Mouse (Mus musculus) left cerebral cortex, adult 6 months (tissue): Measurements from ENCODE around the gene Jtb. TPM values are rescaled to one million over a fixed set of nuclear protein-coding genes. Genes with fewer than 3 reads are reported as not detected.

Experiments used
- long read RNA-seq, 2 experiments: library from polyadenylated mRNA; unstranded; transcript quantifications; one replicate each; pipeline ENCODE4 v2.0.0; 2019 to 2020
- polyA plus RNA-seq: library from polyadenylated mRNA; unstranded; fragments of <200 nt; fragmentation: Nextera tagmentation; gene quantifications from 2 replicates; pipeline ENCODE4 v1.2.3, GENCODE M21; 2021

Gene Jtb
- 86.5 and 88.1 TPM in 2 replicates for polyA plus RNA-seq
- long read RNA-seq, experiment 1, transcript Jtb-201 (5 exons, 1,101 nt): major isoform, 70 of 96 reads
- long read RNA-seq, experiment 1, partial matches to known transcripts: 8 of 96 reads
- long read RNA-seq, experiment 1, other reads (novel, unspliced or antisense): 16 of 96 reads
- long read RNA-seq, experiment 2, transcript Jtb-201 (5 exons, 1,101 nt): major isoform, 84 of 91 reads
- long read RNA-seq, experiment 2, partial matches to known transcripts: 5 of 91 reads
- long read RNA-seq, experiment 2, other reads (novel, unspliced or antisense): 1 of 91 reads

GRCm38 (mm10) chr3:90231507-90232333 lies at the start of gene Jtb:
TSS of gene Jtb (plus strand) at chr3:90231597.

DNA sequence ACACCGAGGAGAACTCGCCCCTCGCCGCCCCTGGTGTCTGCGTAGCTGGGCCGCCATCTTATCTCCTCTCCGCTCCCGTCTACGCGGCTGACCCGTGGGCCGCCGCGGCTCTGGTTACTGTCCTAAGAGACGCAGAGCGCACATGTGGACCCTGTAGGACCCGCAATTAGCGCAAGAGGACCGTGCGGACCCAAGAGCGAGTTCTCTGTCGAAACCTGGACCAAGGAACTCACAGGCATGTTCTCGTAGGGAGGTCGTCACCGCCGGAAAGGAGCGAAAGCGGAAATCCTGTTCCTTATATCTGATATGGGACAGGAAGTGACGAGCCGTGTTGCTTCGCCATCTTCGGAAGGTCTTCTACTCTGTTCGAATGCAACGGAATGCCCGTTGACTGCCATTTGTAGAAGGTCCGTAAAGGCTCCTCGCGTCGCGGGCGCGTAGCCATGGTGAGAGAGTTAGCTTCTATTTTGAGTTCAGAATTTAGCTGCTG lies 18.0 kb upstream of the Jtb start, which contains the start of the genes Rps27 and Rab13:
Gene Rps27, minus strand, starts transcription at position 275 of the 490 bp plus-strand sequence.
Gene Rab13, plus strand, starts transcription at position 319 of the 490 bp plus-strand sequence.

DNA sequence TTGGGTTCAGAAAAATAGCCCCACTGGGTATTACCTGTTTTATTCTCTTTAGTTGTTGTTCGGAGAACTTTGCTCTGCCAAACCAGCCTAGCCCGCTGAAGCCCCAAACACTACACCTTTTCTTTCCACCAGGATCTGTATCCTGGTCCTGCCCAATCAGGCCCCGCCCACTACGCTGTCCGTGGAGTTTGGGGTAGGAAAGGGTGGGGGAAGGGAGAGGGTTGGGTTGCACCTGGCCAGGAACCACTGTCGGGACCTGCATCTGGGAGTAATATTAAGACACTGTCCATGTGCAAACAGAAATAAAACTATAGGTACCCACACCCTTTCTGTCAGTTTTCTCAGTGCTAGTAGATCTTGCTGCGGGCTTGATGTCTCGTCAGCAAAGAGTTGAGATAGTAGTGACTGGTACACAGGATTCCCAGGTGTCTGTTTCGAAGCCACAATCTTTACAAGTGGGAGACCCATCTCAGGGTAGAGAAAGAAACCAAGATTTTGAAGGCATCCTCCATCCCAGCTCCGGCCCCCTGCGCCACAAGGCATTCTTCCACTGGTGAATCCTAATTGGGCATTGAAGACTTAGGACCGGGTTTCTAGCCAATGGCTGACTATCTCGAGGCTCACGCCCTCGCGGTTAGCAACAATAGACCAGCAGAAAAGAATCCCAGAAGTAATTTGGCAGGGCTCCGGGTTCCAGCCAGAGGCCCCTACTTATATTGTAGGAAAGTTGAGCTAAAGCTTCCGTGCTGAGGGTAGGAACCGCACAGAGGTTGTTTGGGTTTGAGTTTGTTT lies 11.8 kb downstream of the Jtb start, which contains the start of gene Creb3l4:
Gene Creb3l4, minus strand, starts transcription at position 529 of the 792 bp plus-strand sequence.

DNA sequence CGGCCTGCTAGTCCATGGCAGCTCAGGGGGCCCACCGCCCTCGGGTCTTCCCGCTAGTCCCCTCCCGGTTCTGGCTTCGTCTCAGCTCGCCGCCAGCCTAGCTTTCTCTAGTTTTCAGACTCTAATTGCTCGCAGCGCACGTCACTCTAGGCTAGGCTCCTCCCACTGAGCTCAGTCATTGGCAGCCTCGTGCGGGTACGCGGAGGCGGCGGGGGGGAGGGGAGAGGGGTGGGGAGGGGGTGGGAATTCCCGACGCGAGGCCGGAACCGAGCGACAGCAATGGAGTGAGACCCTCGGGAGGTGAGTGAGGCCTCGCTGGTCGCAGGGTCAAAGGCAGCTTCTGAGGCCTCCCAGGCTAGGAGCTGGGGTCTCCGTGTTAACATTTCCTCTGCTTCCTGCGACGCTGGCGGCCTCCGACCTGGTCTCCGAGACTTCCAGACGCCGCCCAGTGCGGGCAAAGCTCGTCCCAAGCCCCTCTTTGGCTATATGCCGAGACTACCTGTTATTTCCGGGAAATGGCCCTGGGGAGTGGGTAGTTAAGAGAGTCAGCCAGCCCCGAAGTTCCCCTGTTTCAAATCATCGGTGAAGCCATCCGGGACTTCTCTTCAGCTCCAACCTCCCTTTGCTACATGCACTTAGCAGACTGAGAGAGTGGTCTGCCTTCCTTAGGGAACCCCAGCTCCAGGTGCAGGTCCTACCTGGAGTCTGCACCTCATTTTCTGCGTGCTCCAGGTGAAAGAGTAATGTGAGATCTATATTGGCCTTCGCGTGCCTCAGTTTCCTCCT lies 16.8 kb downstream of the Jtb start, which contains the start of gene Slc39a1:
Gene Slc39a1, plus strand, starts transcription at position 213 of the 786 bp plus-strand sequence.

DNA sequence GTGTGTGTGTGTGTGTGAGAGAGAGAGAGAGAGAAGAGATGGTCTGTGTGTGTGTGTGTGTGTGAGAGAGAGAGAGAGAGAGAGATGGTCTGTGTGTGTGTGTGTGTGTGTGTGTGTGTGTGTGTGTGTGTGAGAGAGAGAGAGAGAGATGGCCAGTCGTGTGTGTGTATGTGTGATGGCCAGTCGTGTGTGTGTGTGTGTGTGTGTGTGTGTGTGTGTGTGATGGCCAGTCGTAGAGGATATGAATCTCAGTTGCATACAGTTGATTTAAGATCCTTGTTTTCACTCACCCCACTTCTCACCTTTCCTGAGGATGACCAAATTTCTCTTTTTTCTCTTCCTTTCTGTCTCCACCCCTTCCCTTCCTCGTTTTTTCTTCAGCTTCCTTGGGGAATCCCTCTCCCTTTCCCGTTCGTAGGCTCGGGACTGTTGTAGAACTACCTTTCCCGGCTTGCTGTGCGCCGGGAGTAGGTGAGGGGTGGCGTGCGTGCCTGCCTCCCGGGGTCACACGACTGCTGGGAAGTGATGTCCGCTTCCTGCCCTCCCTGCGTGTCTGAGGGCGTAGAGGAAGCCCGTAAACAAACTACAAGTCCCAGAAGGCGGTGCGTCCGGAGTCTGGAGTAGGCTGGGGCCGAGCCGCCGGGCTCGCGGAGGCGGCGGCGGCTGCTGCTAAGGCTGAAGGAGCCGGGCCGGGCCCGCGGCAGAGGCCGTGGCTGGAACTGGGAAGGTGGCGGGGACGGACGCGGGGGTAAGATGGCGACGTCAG lies 22.4 kb downstream of the Jtb start, which contains the start of gene Crtc2:
Gene Crtc2, plus strand, starts transcription at position 511 of the 766 bp plus-strand sequence.

DNA sequence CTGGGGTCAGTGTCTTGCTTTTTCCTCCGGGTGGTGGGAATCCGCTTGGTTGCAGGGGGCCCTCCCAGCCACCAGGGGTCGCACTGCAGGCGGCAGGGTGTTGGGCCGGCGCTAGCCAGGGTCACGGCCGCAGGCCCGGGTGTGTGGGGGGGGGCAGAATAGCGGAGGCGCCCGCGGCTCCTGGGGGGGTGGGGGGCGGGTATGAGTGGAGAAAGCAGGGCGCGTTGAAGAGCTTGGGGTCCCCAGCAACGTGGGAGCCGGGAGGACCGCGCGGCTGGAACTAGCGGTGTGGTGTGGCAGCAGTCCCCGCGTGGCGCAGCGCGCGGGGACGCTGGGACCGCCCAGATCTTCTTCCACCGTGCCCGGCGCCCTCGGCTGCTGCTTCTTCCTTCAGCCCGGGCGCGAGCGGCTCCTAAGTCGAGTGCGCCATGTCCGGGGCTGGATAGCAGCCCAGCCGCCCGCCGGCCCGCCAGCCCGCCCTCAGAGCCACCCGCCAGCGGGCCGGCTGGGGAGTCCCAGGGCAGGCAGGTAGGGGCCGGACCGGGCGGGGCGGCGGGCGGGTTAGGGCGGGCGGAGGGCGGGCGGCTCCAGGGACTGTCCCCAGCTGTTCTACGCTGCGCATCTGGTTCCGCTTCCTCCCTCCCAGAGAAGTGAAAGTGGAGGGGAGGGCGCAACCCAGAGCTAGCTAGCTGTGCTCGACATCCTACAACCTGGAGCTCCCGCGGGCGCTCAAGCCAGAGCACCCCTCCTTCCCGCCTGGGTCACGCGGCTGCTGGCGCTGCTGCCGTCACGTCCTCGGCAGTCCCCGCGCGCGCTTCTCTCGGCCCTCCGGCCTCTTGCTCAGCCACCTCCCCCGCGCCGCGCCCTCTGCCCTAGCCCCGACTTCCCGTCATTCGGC lies 33.9 kb downstream of the Jtb start, which contains the start of gene Dennd4b:
Gene Dennd4b, plus strand, starts transcription at position 152 of the 898 bp plus-strand sequence.

Other genes with a start within 250 kb of the Jtb start
- gene Hax1, start 232.8 kb upstream of the Jtb start, polyA plus RNA-seq: 105 and 114 TPM in 2 replicates
- 379 and 544 TPM in 2 replicates for gene 4933434E20Rik, start 180.0 kb upstream of the Jtb start, polyA plus RNA-seq
- 76.5 and 86.2 TPM in 2 replicates for gene Ubap2l, start 179.0 kb upstream of the Jtb start, polyA plus RNA-seq
- gene Tpm3, start 158.9 kb upstream of the Jtb start, polyA plus RNA-seq: 166 and 186 TPM in 2 replicates
- 0.04 TPM in 1 of 2 replicates, not detected in the other for gene Nup210l, start 127.5 kb upstream of the Jtb start, polyA plus RNA-seq
- gene Rps27, start 17.9 kb upstream of the Jtb start, polyA plus RNA-seq: 2,956 and 3,020 TPM in 2 replicates
- 7.3 and 9.6 TPM in 2 replicates for gene Rab13, start 17.9 kb upstream of the Jtb start, polyA plus RNA-seq
- 0.34 and 0.60 TPM in 2 replicates for gene Creb3l4, start 11.9 kb downstream of the Jtb start, polyA plus RNA-seq
- 91.9 and 104 TPM in 2 replicates for gene Slc39a1, start 16.6 kb downstream of the Jtb start, polyA plus RNA-seq
- gene Crtc2, start 22.6 kb downstream of the Jtb start, polyA plus RNA-seq: 9.5 and 15.9 TPM in 2 replicates
- 6.2 and 6.9 TPM in 2 replicates for gene Dennd4b, start 33.6 kb downstream of the Jtb start, polyA plus RNA-seq
- 9.9 and 10.3 TPM in 2 replicates for gene Gatad2b, start 61.6 kb downstream of the Jtb start, polyA plus RNA-seq
- gene Slc27a3, start 158.3 kb downstream of the Jtb start, polyA plus RNA-seq: 2.0 TPM in 2 replicates
- gene Ints3, start 202.0 kb downstream of the Jtb start, polyA plus RNA-seq: 10.8 and 12.5 TPM in 2 replicates
- 0.73 and 0.85 TPM in 2 replicates for gene Npr1, start 234.3 kb downstream of the Jtb start, polyA plus RNA-seq
- 69.5 and 88.4 TPM in 2 replicates for gene Ilf2, start 244.5 kb downstream of the Jtb start, polyA plus RNA-seq